In genomic region chr5:36529698-36530097, GRCm38 (mm10) we compare ENCODE assay signal across 7 mouse cellular contexts. TPM values are rescaled to one million over a fixed set of nuclear protein-coding genes. Genes with fewer than 3 reads are reported as not detected.
DNase-seq lines count a peak whose midpoint lies in the region; ATAC-seq and TF ChIP-seq lines count a peak whose summit lies in the region.

No protein-coding gene starts in this region.

- H3K36me3 ChIP-seq in lung, embryonic 16.5 days (ENCODE audit: control insufficient read depth, insufficient read depth, low read length), result no peaks in the 10 kb centered on the region
- H3K36me3 ChIP-seq in embryonic facial prominence, embryonic 15.5 days, result peaks cover 15% of the 10 kb centered on the region
- H3K36me3 ChIP-seq in intestine, postnatal 0 days (ENCODE audit: control insufficient read depth, insufficient read depth), result peaks cover 5% of the 10 kb centered on the region; the same call in 1 of the 2 replicates
- H3K36me3 ChIP-seq in neural tube, embryonic 15.5 days, result no peaks in the 10 kb centered on the region

- WGBS in lung, embryonic 16.5 days, result 2% methylated on average over 5 of the region's 5 CpGs
- 3% methylated on average over 5 of the region's 5 CpGs for WGBS in embryonic facial prominence, embryonic 15.5 days
- 6% methylated on average over 5 of the region's 5 CpGs for WGBS in intestine, postnatal 0 days
- 15% methylated on average over 5 of the region's 5 CpGs for WGBS in neural tube, embryonic 15.5 days

- peak overlapping the region; percentile 62; the same call in 1 of the 2 replicates for H3K27ac ChIP-seq in lung, embryonic 16.5 days (ENCODE audit: low read length)
- peak overlapping the region; percentile 83 for H3K27ac ChIP-seq in embryonic facial prominence, embryonic 15.5 days (replicated peaks)
- peak overlapping the region; percentile 46 for H3K27ac ChIP-seq in intestine, postnatal 0 days (ENCODE audit: low read depth, low read length)
- H3K27ac ChIP-seq in neural tube, embryonic 15.5 days (replicated peaks), result peak overlapping the region; percentile 90

- H3K4me1 ChIP-seq in lung, embryonic 16.5 days (replicated peaks; ENCODE audit: control insufficient read depth, insufficient read depth, low read length), result peaks cover 12% of the 10 kb centered on the region
- H3K4me1 ChIP-seq in embryonic facial prominence, embryonic 15.5 days, result peaks cover 21% of the 10 kb centered on the region
- H3K4me1 ChIP-seq in intestine, postnatal 0 days (replicated peaks; ENCODE audit: control insufficient read depth, insufficient read depth, low read length), result peaks cover 12% of the 10 kb centered on the region; the same call in 1 of the 2 replicates
- H3K4me1 ChIP-seq in neural tube, embryonic 15.5 days, result peaks cover 46% of the 10 kb centered on the region

- DNase-seq in lung, adult 18-20 months, result no peak
- no peak for DNase-seq in adrenal gland, postnatal 4 days (ENCODE audit: low spot score in 2 of 2)
- DNase-seq in thymus, postnatal 36 days, result no peak

- peak overlapping the region; percentile 68 for H3K4me3 ChIP-seq in lung, embryonic 16.5 days (ENCODE audit: low read length)
- peak overlapping the region; percentile 73 for H3K4me3 ChIP-seq in embryonic facial prominence, embryonic 15.5 days (replicated peaks)
- H3K4me3 ChIP-seq in intestine, postnatal 0 days (ENCODE audit: low read depth, low read length), result peak overlapping the region; percentile 71
- H3K4me3 ChIP-seq in neural tube, embryonic 15.5 days (replicated peaks), result peak overlapping the region; percentile 97

- H3K9me3 ChIP-seq in lung, embryonic 16.5 days (ENCODE audit: control insufficient read depth, low read length), result no peaks in the 10 kb centered on the region
- H3K9me3 ChIP-seq in embryonic facial prominence, embryonic 15.5 days (replicated peaks), result no peaks in the 10 kb centered on the region
- H3K9me3 ChIP-seq in intestine, postnatal 0 days (ENCODE audit: control insufficient read depth), result no peaks in the 10 kb centered on the region
- no peaks in the 10 kb centered on the region for H3K9me3 ChIP-seq in neural tube, embryonic 15.5 days (replicated peaks)

- no peak for ATAC-seq in lung, embryonic 16.5 days (ENCODE audit: low read depth)
- no peak for ATAC-seq in embryonic facial prominence, embryonic 15.5 days (ENCODE audit: insufficient number of reproducible peaks, low FRiP score, low TSS enrichment, low read depth)
- no peak for ATAC-seq in intestine, postnatal 0 days
- 0 out of 2 replicates have a peak, but pooled peaks have one; percentile 2 for ATAC-seq in neural tube, embryonic 15.5 days (ENCODE audit: low FRiP score)

- H3K9ac ChIP-seq in lung, embryonic 16.5 days (ENCODE audit: low read length), result peak overlapping the region; percentile 86
- peak overlapping the region; percentile 73 for H3K9ac ChIP-seq in embryonic facial prominence, embryonic 15.5 days
- peak overlapping the region; percentile 70 for H3K9ac ChIP-seq in intestine, postnatal 0 days (ENCODE audit: low read depth, low read length)
- peak overlapping the region; percentile 97 for H3K9ac ChIP-seq in neural tube, embryonic 15.5 days (replicated peaks)

- peak overlapping the region; percentile 83 for H3K4me2 ChIP-seq in lung, embryonic 16.5 days (ENCODE audit: low read depth, low read length)
- peak overlapping the region; percentile 74 for H3K4me2 ChIP-seq in embryonic facial prominence, embryonic 15.5 days (replicated peaks)
- H3K4me2 ChIP-seq in intestine, postnatal 0 days (replicated peaks; ENCODE audit: low read depth), result peak overlapping the region; percentile 91
- peak overlapping the region; percentile 82 for H3K4me2 ChIP-seq in neural tube, embryonic 15.5 days

- H3K27me3 ChIP-seq in lung, embryonic 16.5 days (ENCODE audit: control insufficient read depth, insufficient read depth, low read depth, low read length), result no peaks in the 10 kb centered on the region
- no peaks in the 10 kb centered on the region for H3K27me3 ChIP-seq in embryonic facial prominence, embryonic 15.5 days
- no peaks in the 10 kb centered on the region for H3K27me3 ChIP-seq in intestine, postnatal 0 days (replicated peaks; ENCODE audit: control insufficient read depth, insufficient read depth, low read length)
- H3K27me3 ChIP-seq in neural tube, embryonic 15.5 days (replicated peaks), result no peaks in the 10 kb centered on the region

- no peak for TF ChIP-seq CTCF in intestine, postnatal 0 days (IDR thresholded peaks at IDR 0.05; ENCODE audit: low read depth)

RNA-seq across cellular contexts. Expression of gene Ccdc96, which starts 45.3 kb away (rescaled TPM):
- 2.1 and 2.6 TPM in 2 replicates for polyA plus RNA-seq in lung, embryonic 16.5 days (2015; fragmentation: Nextera tagmentation; extraction: Ambion mirVana)
- polyA plus RNA-seq in embryonic facial prominence, embryonic 15.5 days (2015; fragmentation: Nextera tagmentation; extraction: Ambion mirVana), result 2.0 and 3.8 TPM in 2 replicates
- 0.20 and 0.22 TPM in 2 replicates for polyA plus RNA-seq in intestine, postnatal 0 days (2015; fragmentation: Nextera tagmentation; extraction: Ambion mirVana)
- 2.1 and 3.0 TPM in 2 replicates for polyA plus RNA-seq in neural tube, embryonic 15.5 days (2015; fragmentation: Nextera tagmentation; extraction: Ambion mirVana)
- total RNA-seq in adrenal gland, postnatal 4 days (2021), result under 1 TPM; 0.20 to 0.42 TPM

RNA-seq across cellular contexts. Expression of gene Tada2b, which starts 45.6 kb away (rescaled TPM):
- polyA plus RNA-seq in lung, embryonic 16.5 days (2015; fragmentation: Nextera tagmentation; extraction: Ambion mirVana), result 1.6 and 1.8 TPM in 2 replicates
- 1.8 and 2.3 TPM in 2 replicates for polyA plus RNA-seq in embryonic facial prominence, embryonic 15.5 days (2015; fragmentation: Nextera tagmentation; extraction: Ambion mirVana)
- 2.0 and 2.3 TPM in 2 replicates for polyA plus RNA-seq in intestine, postnatal 0 days (2015; fragmentation: Nextera tagmentation; extraction: Ambion mirVana)
- polyA plus RNA-seq in neural tube, embryonic 15.5 days (2015; fragmentation: Nextera tagmentation; extraction: Ambion mirVana), result 2.8 and 2.9 TPM in 2 replicates
- 10 to 100 TPM; 30.1 to 32.2 TPM for total RNA-seq in adrenal gland, postnatal 4 days (2021)
